Mouse (Mus musculus): ENCODE data around the gene Vax2. TPM values are rescaled to one million over a fixed set of nuclear protein-coding genes. Genes with fewer than 3 reads are reported as not detected.

The Vax2 gene
- not detected in 2 replicates for polyA plus RNA-seq (2012; rRNA removed)

GRCm38 (mm10) chr6:83711067-83711675, at the start of gene Vax2:
TSS of gene Vax2 (plus strand) at chr6:83711264.

GRCm38 (mm10) chr6:83677757-83678156, 33.3 kb upstream of the Vax2 start, which contains the start of gene Cd207:
TSS of gene Cd207 (minus strand) at chr6:83677857.

GRCm38 (mm10) chr6:83742761-83743160, 31.7 kb downstream of the Vax2 start, which contains the start of gene Atp6v1b1:
TSS of gene Atp6v1b1 (plus strand) at chr6:83742990.

GRCm38 (mm10) chr6:83762344-83762743, 51.3 kb downstream of the Vax2 start, which contains the start of gene Ankrd53:
TSS of gene Ankrd53 (plus strand) at chr6:83762644.

GRCm38 (mm10) chr6:83775638-83776293, 64.7 kb downstream of the Vax2 start, which contains the start of gene Tex261:
TSS of gene Tex261 (minus strand) at chr6:83775813.

Other genes starting within 250 kb of the Vax2 start
- 12.0 and 15.7 TPM in 2 replicates for gene Dguok, start 204.3 kb upstream of the Vax2 start, polyA plus RNA-seq (2012; rRNA removed)
- 957 and 1,409 TPM in 2 replicates for gene Actg2, start 175.0 kb upstream of the Vax2 start, polyA plus RNA-seq (2012; rRNA removed)
- 2.6 and 3.0 TPM in 2 replicates for gene Stambp, start 138.5 kb upstream of the Vax2 start, polyA plus RNA-seq (2012; rRNA removed)
- gene Clec4f, start 55.1 kb upstream of the Vax2 start, polyA plus RNA-seq (2012; rRNA removed) = 0.35 TPM in 1 of 2 replicates, not detected in the other
- gene Cd207, start 33.4 kb upstream of the Vax2 start, polyA plus RNA-seq (2012; rRNA removed) = 0.11 TPM in 1 of 2 replicates, not detected in the other
- not detected in 2 replicates for gene Atp6v1b1, start 31.7 kb downstream of the Vax2 start, polyA plus RNA-seq (2012; rRNA removed)
- gene Ankrd53, start 51.4 kb downstream of the Vax2 start, polyA plus RNA-seq (2012; rRNA removed) = not detected in 2 replicates
- gene Tex261, start 64.5 kb downstream of the Vax2 start, polyA plus RNA-seq (2012; rRNA removed) = 42.1 and 51.5 TPM in 2 replicates
- 12.2 and 15.6 TPM in 2 replicates for gene Nagk, start 83.7 kb downstream of the Vax2 start, polyA plus RNA-seq (2012; rRNA removed)
- gene Paip2b, start 120.5 kb downstream of the Vax2 start, polyA plus RNA-seq (2012; rRNA removed) = 1.3 and 1.8 TPM in 2 replicates
- 0.98 and 1.0 TPM in 2 replicates for gene Zfp638, start 155.8 kb downstream of the Vax2 start, polyA plus RNA-seq (2012; rRNA removed)